ENCODE assay signal across 8 mouse cellular contexts in genomic region chr11:74831191-74831605, GRCm38 (mm10). TPM values are rescaled to one million over a fixed set of nuclear protein-coding genes. Genes with fewer than 3 reads are reported as not detected.
DNase-seq lines count a peak whose midpoint lies in the region; ATAC-seq lines count a peak whose summit lies in the region.

No protein-coding gene starts in this region.

- peaks cover 5% of the 10 kb centered on the region for H3K36me3 ChIP-seq in embryonic facial prominence, embryonic 10.5 days (replicated peaks)
- H3K36me3 ChIP-seq in midbrain, embryonic 10.5 days, result no peaks in the 10 kb centered on the region
- no peaks in the 10 kb centered on the region for H3K36me3 ChIP-seq in stomach, embryonic 15.5 days

- ATAC-seq in CD4-positive, CD25-positive, alpha-beta regulatory T cell, adult 4 months, result no peak
- no peak for ATAC-seq in stomach, embryonic 15.5 days (ENCODE audit: insufficient read depth, low FRiP score, low read depth)

- peaks cover 12% of the 10 kb centered on the region; the same call in 1 of the 2 replicates for H3K27me3 ChIP-seq in embryonic facial prominence, embryonic 10.5 days (replicated peaks; ENCODE audit: low read depth, poor library complexity, severe bottlenecking)
- H3K27me3 ChIP-seq in midbrain, embryonic 10.5 days (ENCODE audit: low read depth, poor library complexity, severe bottlenecking), result peaks cover 9% of the 10 kb centered on the region; the same call in 1 of the 2 replicates
- H3K27me3 ChIP-seq in stomach, embryonic 15.5 days (replicated peaks), result no peaks in the 10 kb centered on the region; the same call in 1 of the 2 replicates

- H3K4me3 ChIP-seq in embryonic facial prominence, embryonic 10.5 days, result peak overlapping the region; percentile 91
- H3K4me3 ChIP-seq in midbrain, embryonic 10.5 days, result peak overlapping the region; percentile 93
- H3K4me3 ChIP-seq in stomach, embryonic 15.5 days (replicated peaks), result peak overlapping the region; percentile 72

- intact Hi-C loops in heart, postnatal 10 days (cut with DNase I), result no loop called here

- under 1% methylated on average over 35 of the region's 35 CpGs for WGBS in embryonic facial prominence, embryonic 10.5 days
- under 1% methylated on average over 35 of the region's 35 CpGs for WGBS in midbrain, embryonic 10.5 days
- WGBS in stomach, embryonic 15.5 days, result under 1% methylated on average over 35 of the region's 35 CpGs

- H3K4me1 ChIP-seq in embryonic facial prominence, embryonic 10.5 days, result peaks cover 67% of the 10 kb centered on the region
- peaks cover 57% of the 10 kb centered on the region for H3K4me1 ChIP-seq in midbrain, embryonic 10.5 days
- H3K4me1 ChIP-seq in stomach, embryonic 15.5 days, result peaks cover 37% of the 10 kb centered on the region

- peak overlapping the region; percentile 52 for H3K9ac ChIP-seq in stomach, embryonic 15.5 days

- peak overlapping the region; percentile 86 for H3K4me2 ChIP-seq in stomach, embryonic 15.5 days

- peak; percentile 72 for DNase-seq in CD4-positive, CD25-positive, alpha-beta regulatory T cell, adult 2 months (ENCODE audit: low read depth, low spot score)
- DNase-seq in T-cell, adult 2 months (ENCODE audit: low spot score), result peak; percentile 64
- DNase-seq in embryonic facial prominence, embryonic 10.5 days (ENCODE audit: low spot score), result peak; percentile 78
- peak; percentile 66 to 69 for DNase-seq in heart, postnatal 10 days
- peak; percentile 70 to 81 for DNase-seq in kidney, postnatal 4 days
- peak; percentile 72 for DNase-seq in midbrain, embryonic 10.5 days (ENCODE audit: low spot score)

- no peaks in the 10 kb centered on the region for H3K9me3 ChIP-seq in embryonic facial prominence, embryonic 10.5 days
- H3K9me3 ChIP-seq in midbrain, embryonic 10.5 days (replicated peaks), result no peaks in the 10 kb centered on the region
- no peaks in the 10 kb centered on the region for H3K9me3 ChIP-seq in stomach, embryonic 15.5 days

- H3K27ac ChIP-seq in embryonic facial prominence, embryonic 10.5 days (replicated peaks), result peak overlapping the region; percentile 90
- H3K27ac ChIP-seq in midbrain, embryonic 10.5 days (replicated peaks), result peak overlapping the region; percentile 93
- H3K27ac ChIP-seq in stomach, embryonic 15.5 days, result peak overlapping the region; percentile 98

RNA-seq across cellular contexts. Expression of gene Mnt, which starts 0.5 kb away (rescaled TPM):
- polyA plus RNA-seq in CD4-positive, CD25-positive, alpha-beta regulatory T cell, adult 4 months (2017; shearing (Covaris generic)), result 1 to 10 TPM; 5.1 to 5.9 TPM
- polyA plus RNA-seq in embryonic facial prominence, embryonic 10.5 days (2016; fragmentation: Nextera tagmentation; extraction: Ambion mirVana), result 5.2 and 5.3 TPM in 2 replicates
- 10 to 100 TPM; 12.1 to 14.6 TPM for total RNA-seq in heart, postnatal 10 days (2021)
- 4.2 and 5.5 TPM in 2 replicates for polyA plus RNA-seq in midbrain, embryonic 10.5 days (2016; fragmentation: Nextera tagmentation; extraction: Ambion mirVana)
- polyA plus RNA-seq in stomach, embryonic 15.5 days (2015; fragmentation: Nextera tagmentation; extraction: Ambion mirVana), result 3.9 and 4.5 TPM in 2 replicates
